Mouse (Mus musculus) retina, postnatal 7 days (tissue): ENCODE measurements around the gene Spg7.
"Not testable (repeated sequence)": the region's sequence is repeated elsewhere in the genome, so short reads cannot be mapped to it uniquely, and the experiment has no call there.

Experiments
- DNase-seq: peaks from one replicate; pipeline ENCODE4 v3.0.0-alpha.2; 2012; ENCODE audit warnings: low read depth, low spot score

Spg7 gene

DNA sequence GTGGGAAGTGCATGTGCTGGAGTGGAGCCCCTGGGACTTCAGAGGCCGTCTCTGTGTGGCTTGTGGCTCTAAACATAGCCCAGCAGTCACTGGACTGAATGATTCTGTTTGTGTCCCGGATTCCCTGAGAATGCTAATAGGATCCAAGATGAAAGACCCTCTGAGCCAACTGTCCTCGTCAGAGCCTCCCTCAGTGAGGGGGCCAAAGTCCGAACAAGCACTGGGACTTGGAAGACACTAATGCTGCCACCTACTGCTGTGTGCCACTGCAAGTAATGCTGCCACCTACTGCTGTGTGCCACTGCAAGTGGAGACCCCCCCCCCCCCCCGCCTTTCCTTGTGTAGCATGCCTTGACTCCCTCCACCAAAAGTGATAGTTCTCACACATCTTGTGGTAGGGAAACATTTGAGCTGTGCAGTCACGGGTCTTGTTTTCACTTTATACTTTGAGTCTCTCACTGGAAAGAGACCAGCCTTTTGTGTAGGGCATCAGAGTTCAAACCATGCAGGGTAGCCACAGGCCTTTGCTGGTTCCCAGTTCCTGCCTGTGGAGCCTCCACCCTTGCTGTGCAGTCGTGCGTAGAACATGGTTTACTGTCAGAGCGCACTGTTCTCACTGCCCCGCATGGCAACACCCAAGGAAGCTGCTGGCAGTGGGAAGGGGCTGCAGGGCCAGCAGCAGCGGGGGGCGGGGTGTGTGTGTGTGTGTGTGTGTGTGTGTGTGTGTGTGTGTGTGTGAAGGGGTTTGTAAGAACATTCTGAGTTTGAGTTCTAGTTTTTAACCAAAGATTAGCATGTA lies 35.2 kb downstream of the Spg7 start:
- no peak for DNase-seq

DNA sequence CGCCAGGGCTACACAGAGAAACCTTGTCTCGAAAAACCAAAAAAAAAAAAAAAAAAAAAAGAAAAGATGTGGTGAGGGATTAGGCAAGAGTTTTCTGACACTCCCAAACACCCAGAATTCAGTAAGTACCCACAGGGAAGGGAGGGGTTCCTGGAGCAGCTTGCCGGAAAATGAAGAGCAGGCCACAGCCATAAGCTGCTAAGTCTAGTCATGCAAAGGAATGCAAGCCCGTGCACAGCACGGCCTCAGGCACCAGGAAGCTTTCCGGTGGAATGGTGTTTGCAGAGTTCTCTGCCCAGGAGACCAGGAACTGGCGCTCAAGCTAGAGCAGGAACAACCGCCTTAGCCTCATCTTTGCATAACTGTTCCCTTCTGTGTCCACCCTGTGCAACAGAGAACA lies 37.5 kb downstream of the Spg7 start:
- no peak for DNase-seq

DNA sequence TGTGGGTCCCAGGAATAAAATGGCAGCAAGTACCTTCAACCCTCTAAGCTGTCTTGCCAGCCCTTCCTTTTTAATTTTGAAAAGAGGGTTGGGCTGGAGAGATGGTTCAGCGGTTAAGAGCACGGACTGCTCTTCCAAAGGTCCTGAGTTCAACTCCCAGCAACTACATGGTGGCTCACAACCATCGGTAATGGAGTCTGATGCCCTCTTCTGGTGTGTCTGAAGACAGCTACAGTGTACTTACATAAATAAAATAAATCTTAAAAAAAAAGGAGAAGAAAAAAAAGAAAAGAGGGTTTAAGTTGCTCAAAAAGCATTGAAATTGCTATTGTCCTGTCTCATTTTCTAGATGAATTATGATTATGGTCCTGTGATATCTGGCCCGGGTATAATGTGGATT lies 38.5 kb downstream of the Spg7 start:
- DNase-seq = no peak

DNA sequence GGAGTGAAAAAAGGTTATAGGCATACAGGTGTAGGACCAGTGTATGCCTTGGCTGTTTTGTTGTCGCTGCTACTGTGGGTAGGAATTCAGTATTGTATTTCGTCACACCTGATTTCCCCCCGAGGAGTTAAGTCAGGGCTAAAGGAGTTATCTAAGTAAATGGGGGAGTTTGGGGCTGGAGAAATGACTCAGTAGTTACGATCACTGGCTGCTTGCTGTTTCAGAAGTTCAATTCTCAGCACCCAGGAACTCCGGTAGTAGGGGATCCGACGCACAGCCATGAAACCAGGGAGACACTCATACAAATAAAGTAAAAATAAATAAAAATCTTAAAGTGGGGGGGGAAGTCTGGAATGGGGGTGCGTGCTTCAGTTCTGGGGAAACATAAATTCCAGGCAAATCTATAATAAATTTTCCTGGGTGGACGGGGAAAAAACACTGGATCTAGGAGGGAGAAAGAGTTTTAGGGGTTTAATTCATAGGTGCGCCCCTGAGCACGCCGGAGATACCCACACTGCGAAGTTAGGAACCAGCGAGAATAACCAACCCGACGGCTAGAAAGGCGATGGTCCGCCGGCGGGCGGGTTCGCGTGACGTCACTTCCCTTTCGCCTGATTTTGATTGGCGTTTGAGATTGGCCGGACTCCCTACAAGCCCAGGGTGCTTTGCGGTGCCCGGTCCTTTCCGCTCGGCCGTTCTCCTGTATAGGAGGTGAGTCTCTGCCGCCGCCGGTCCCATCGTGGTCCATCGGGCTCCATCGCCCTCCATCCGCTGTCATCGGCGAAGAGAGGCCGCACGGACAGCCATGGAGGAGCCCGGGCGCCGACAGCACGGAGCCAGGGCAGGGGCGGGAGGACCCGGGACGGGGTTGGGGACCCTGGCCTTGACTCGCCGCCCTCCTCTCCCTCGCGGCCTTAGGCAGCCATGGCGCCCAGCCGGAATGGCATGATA lies 39.3 kb downstream of the Spg7 start, which contains the start of gene Rpl13:
Rpl13 (plus strand) TSS at position 616 of the 951 bp plus-strand sequence.
- DNase-seq = peak; percentile 88

DNA sequence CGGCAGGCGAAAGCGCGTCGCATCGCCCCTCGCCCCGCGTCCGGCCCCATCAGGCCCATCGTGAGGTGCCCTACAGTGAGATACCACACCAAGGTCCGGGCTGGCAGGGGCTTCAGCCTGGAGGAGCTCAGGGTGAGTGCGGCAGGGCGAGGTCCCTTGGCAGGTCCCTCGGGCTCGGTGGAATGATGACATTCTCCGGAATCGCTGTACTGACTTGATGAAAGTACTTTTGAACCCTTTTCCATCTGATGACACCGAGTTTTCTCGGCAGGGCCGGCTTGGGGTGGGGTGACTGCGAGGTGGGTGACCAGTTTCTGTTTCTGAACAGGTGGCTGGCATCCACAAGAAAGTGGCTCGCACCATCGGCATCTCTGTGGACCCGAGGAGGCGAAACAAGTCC lies 40.1 kb downstream of the Spg7 start:
- not testable (repeated sequence) for DNase-seq

DNA sequence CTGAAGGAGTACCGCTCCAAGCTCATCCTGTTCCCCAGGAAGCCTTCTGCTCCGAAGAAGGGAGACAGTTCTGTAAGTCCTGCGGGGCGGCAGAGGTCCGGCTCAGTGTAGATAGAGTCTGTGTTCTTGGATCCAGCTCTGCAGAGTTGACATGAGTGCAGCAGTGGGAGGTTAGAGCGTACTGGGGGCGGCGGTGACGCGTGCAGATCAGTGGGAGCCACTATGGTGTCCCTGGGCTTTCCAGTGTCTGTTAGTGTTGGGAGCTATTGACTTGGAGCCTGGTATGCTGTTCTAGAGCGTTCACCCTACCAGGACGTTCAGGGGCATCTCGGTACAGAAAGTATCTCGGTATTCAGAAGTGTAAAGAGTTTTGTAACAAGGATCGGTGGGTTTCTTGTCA lies 40.5 kb downstream of the Spg7 start:
- no peak for DNase-seq

DNA sequence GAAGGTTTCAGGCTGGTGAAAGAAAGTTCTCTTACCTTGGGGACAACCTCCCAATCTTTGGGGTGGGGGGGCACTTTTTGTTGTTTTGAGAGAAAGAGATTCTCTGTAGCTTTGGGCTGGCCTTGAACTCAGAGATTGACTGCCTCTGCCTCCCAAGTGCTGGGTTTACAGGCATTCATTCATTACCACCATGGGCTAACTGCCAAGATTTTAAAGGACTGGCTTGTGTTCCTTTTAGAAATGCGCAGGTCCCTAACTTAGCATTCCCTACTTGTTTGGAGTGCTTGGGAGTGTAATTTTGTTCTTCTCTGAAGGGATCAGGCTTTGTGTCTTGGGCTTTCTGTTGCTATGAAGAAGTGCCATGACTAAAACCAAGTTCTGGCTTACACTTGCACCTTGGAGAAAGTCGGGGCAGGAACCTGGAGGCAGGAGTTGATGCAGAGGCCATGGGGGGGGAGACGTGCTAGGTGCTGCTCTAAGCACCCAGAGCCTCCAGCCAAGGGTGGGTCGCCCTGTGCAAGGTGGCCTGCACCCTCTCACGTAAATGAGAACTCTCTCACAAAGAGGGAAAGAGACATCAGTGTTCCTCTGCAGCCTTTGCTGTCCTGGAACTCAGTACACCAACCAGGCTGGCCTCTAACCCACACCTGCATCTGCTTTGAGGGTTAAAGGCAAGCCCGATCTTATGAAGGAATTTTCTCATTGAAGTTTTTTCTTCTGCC lies 41.5 kb downstream of the Spg7 start:
- DNase-seq = no peak

DNA sequence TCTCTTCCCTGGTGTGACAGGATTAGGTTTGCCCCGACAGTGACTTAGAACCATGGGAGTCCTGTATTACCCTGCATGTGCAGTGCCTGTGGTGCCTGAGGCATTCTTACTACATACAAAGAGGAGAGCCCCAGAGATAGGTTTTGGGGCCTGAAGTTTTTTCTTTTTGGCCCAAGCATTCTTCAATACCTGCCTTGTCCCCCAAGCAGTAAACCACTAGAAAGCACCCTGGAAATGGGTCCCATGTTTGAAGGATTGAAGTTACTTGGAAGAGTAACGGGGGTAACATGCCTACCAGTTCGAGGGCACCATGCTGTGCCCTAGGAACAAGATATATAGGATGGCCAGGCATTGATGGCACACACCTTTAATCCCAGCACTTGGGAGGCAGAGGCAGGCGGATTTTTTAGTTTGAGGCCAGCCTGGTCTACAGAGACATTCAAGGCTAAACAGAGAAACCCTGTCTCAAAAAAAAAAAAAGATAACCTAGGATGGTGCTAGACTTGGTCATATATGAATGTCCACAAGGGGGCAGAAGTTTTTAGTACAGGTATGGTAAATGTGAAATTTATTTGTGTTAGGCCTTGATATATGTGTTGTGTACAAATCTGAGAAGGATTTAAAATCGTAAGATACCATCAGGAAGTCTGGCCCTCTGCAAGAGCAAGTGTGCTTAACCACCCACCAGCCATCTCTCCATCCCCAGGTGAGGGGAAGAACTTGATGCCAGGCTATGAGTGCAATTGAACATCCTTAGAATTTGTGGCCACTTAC lies 43.0 kb downstream of the Spg7 start:
- DNase-seq = no peak

DNA sequence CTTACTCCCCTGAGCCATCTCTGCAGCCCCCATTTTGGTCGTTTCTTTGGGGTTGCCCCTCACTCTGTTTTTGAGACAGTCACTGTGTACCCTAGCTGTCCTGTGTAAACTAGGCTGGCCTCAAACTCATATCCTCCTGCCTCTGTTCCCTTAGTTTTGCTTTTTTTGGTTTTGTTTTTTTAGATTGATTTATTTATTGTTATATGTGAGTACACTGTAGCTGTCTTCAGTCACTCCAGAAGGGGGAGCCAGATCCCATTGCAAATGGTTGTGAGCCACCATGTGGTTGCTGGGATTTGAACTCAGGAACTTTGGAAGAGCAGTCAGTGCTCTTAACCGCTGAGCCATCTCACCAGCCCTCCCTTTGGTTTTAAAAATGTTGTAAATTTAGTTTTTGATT lies 43.8 kb downstream of the Spg7 start:
- DNase-seq = no peak

DNA sequence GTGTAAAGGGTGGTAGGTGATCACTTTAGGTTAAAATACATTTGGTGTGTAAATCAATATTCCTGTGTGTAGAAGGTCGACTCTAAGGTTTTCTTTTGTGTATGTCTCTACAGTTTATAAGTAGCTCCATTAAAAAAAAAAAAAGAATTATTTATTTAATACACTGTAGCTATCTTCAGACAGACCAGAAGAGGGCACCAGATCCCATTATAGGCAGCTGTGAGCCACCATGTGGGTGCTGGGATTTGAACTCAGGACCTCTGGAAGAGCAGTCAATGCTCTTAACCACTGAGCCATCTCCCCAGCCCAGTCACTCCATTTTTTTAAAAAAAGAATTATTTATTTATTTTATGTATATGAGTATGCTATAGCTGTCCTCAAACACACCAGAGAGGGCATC lies 45.3 kb downstream of the Spg7 start:
- DNase-seq = no peak

DNA sequence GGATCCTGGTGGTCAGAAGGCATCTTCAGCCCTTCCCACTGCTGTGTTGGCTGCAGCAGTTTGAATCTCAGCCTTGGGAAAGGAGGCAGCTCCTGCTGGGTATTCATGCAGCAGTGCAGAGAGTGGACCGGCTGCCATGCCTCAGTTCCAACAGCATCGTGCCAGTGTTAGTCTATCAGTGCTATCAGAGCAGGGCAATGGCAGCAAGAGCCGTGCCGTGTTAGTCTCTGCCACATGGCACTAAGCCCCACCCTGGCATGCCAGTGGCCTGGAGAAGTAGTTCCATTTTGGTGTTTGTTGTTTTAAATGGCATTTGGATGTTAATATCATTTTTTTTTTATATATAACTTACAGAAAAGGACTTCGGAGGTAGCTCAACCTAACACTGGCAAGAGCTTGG lies 46.2 kb downstream of the Spg7 start:
- DNase-seq = no peak

DNA sequence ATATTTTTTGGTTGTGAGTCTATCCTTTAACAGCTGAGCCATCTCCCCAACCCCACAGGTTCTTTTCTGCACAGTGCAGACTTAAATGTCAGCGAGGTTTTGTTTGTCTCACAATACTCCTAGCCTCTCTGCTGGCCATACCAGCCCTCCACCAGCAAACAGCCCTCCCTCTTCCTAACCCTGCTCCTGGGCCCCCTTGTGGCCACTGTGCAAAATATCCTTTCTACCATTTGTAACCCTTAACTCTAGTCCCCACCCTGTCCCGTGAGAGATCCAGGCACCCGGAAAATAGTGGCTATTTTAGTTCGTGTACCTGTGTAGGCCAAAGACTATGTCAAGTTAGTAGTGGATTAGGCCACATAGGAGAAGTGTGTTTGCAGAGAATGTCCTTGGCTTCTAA lies 47.9 kb downstream of the Spg7 start:
- DNase-seq = peak; percentile 43

DNA sequence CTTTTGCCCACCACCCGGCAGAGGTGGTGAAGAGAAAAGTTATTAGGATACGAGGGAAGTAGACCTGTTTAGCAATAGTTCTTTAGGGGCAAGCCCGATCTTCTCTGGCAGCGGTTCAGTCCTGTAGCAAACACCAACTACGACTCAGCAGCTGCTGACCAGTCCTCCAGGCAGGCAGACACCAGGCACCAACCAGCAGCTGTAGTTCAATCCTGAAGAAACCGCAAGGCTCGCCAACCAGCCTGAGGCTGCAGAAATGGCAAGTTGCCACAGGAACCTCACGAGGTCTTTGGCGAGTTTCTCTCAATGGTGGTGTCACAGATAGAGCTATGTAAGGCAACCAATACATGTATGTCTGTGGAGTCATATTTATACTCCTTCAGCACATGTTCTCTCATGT lies 50.1 kb downstream of the Spg7 start:
- DNase-seq = no peak

DNA sequence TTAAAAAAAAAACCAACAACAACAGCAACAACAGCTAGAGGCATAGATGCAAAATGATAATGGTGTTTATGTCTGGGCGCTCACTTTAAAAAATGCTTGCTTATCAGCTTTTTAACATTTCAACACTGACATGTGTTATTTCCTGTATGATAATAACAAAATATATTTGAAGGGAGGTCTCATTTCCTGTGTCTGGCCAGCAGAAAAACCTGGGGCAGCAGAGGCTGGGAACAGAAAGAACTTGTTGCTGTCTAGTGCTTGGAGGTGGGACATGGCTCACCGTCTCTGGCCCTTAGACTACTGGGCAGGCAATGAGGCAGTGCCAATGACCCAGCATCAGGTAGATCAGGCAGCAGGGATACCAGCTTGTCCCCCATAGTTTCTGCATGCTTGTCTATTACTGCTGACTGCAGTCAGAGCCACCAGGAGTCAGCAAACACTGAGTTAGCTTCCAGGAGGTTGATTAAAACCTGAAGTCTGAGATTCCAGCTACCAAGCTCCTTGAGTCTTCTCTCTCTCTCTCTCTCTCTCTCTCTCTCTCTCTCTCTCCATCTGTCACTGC lies 51.2 kb downstream of the Spg7 start:
- no peak for DNase-seq

DNA sequence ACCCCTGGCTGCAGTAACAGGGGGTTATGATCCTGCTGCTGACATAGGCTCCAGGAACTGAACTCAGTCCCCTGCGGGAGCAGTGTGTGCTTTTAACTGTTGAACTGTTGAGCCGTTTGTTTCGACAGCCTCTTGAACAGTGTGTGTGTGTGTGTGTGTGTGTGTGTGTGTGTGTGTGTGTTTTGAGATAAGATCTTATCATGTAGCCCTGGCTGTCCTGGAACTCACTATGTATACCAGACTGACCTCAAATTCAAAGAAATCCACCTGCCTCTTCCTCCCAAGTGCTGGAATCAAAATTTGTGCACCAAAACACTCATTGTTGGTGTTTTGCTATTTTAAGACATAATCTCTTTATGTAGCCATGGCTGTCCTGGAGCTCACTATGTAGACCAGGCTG lies 51.9 kb downstream of the Spg7 start:
- DNase-seq = no peak

DNA sequence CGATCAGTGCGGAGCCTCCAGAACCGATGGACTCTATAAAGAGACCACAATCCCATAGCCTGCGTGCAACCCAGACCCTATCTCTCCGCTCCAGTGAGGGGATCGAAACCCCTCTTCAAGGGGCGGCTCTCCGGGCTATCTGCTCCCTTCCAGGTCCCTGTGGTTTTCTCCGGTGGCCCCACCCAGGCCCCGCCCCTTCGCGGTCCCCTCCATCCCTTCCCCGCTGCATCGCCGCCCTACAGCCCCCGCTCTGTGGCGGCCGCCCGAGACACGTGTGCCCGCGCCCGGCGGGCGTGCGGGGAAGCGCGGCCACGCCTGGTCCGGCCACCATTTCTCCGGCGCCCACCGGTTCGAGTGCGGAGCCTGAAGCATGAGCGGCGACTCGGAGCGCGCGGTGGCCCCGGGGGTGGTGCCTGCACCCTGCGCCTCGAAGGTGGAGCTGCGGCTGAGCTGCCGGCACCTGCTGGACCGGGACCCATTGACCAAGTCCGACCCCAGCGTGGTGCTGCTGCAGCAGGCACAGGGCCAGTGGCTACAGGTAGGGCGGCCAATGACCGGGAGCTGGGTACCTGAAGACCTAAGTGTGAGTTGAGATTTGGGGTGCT lies 54.5 kb downstream of the Spg7 start, which contains the start of gene Cpne7:
Cpne7 (plus strand) TSS at position 248 of the 605 bp plus-strand sequence.
- DNase-seq = no peak

DNA sequence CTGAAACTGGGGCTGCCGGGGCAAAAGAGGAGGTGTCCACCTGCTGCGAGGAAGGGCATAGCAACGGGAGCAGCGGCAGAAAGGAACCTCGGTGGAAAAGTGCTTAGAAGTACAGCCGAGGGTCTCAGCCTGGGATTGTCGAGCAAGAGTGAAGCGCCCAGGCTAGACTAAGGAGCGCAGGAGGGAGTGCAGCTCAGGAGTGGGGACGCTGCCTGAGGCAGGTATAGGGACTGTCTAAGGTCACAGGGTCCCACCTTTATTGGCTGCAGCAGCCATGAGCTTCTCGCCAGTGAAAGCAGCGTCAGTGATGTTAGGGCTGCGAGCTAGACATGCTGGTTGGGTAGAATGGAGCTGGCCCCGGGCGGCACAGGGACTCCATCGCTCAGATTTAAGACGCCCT lies 55.0 kb downstream of the Spg7 start:
- no peak for DNase-seq

DNA sequence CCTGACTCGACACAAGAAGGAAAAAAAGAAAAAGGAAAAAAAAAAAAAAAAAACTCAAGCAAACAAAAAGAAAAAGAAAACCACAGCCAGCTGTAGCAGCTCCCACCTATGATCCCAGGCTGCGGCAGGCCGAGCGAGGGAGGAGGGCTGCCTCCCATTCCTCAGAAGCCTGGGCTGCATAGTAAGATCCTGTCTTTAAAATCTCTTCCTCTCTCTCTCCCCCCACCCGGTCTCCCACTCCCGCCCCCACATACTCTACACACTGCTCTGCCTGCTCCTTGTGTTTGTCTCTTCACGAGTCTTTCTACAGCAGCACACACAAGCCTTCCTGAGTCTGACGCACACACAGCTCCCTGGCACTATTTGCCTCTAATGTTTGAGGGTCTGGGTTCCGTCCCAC lies 59.3 kb downstream of the Spg7 start:
- DNase-seq = no peak

DNA sequence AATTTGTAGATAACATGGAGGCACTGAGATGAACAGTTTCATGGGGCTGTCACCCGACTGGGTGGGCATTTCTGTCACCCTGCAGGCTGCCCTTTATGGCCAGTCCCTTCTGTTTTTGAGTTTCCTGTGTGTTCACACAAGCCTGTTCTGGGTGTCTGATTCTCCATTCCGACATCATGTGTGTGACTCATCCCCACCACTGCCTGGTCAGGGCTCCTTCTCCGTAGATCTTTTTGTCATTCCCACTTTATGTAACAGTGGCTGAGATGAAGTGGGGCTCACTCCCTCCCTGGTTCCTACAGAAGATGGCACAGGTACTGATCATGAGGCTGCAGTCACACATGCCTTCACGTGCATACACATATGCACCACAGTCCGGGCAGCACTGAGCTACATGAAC lies 59.9 kb downstream of the Spg7 start:
- DNase-seq = no peak

DNA sequence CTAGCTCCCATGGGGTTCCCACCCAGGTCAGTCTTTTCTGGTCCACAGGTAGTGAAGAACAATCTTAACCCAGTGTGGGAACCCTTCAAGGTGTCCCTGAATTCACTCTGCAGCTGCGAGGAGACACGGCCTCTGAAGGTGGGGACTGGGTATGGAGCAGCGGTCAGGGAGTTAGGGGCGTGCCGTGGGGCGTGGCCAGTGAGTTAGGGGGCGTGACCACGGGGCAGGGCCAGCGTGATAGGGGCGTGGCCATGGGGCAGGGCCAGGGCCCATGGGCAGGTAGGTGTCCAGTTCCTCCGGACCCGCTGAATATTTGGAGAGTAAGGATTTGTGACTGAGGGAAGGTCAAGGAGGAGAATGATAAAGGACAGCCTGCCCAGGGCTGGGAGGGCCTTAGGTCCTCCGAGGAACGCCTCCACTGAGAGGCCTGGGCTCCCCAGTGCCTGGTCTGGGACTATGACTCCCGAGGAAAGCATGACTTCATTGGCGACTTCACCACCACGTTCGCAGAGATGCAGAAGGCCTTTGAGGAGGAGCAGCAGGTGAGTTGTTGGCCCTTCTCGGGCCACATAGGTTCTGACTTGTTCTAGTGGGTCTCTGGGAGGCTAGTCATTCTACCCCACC lies 63.6 kb downstream of the Spg7 start:
- DNase-seq = no peak
